Mouse (Mus musculus): Measurements from ENCODE around the gene Paqr5. TPM values are rescaled to one million over a fixed set of nuclear protein-coding genes. Genes with fewer than 3 reads are reported as not detected.

The Paqr5 gene
- polyA plus RNA-seq, 1 experiment = not detected

- Histone ChIP-seq H3K27ac (replicated peaks; ENCODE audit: low read depth, low read length) (no peak overlapping the region), H3K4me1 (ENCODE audit: control insufficient read depth, insufficient read depth, insufficient read length, low read length) (no peaks in the 10 kb centered on the region), H3K4me3 (ENCODE audit: insufficient read depth, low read depth, low read length) (no peak overlapping the region)
These were observed 40.6 kb downstream of the Paqr5 start for GRCm38 (mm10) chr9:61986055-61986454.

GRCm38 (mm10) chr9:61985183-61985863 lies 41.3 kb downstream of the Paqr5 start:
- Histone ChIP-seq H3K4me3 (ENCODE audit: insufficient read depth, low read depth, low read length) (no peak overlapping the region), H3K27ac (replicated peaks; ENCODE audit: low read depth, low read length) (no peak overlapping the region), H3K4me1 (ENCODE audit: control insufficient read depth, insufficient read depth, insufficient read length, low read length) (no peaks in the 10 kb centered on the region)

GRCm38 (mm10) chr9:61982940-61983620 lies 43.6 kb downstream of the Paqr5 start:
- H3K4me1 ChIP-seq (ENCODE audit: control insufficient read depth, insufficient read depth, insufficient read length, low read length) = no peaks in the 10 kb centered on the region
- no peak overlapping the region for H3K4me3 ChIP-seq (ENCODE audit: insufficient read depth, low read depth, low read length)
- 0 out of 2 replicates have a peak overlapping the region, but pooled peaks have one; percentile 2 for H3K27ac ChIP-seq (replicated peaks; ENCODE audit: low read depth, low read length)

GRCm38 (mm10) chr9:61981876-61982275 lies 44.8 kb downstream of the Paqr5 start:
- no peaks in the 10 kb centered on the region for H3K4me1 ChIP-seq (ENCODE audit: control insufficient read depth, insufficient read depth, insufficient read length, low read length)
- no peak overlapping the region for H3K4me3 ChIP-seq (ENCODE audit: insufficient read depth, low read depth, low read length)
- peak overlapping the region; percentile 66 for H3K27ac ChIP-seq (replicated peaks; ENCODE audit: low read depth, low read length)

DNA sequence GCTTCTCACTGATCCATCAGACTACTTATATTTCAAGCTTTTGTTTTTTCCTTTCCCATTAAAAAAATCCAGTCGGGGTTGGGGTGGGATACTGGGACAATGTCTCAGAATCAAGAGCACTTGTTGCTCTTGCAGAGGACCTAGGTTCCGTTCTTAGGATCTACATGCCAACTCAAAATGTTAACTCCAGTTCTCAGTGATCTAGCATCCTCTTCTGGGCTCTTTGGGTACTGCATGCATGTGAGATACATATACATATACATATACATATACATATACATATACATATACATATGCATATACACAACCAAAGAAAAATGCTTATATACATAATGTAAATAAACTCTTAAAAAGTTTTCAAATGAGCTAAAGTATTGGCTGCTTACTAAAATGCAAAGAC lies 46.7 kb downstream of the Paqr5 start:
- H3K4me3 ChIP-seq (ENCODE audit: insufficient read depth, low read depth, low read length) = no peak overlapping the region
- H3K27ac ChIP-seq (replicated peaks; ENCODE audit: low read depth, low read length) = no peak overlapping the region
- no peaks in the 10 kb centered on the region for H3K4me1 ChIP-seq (ENCODE audit: control insufficient read depth, insufficient read depth, insufficient read length, low read length)

DNA sequence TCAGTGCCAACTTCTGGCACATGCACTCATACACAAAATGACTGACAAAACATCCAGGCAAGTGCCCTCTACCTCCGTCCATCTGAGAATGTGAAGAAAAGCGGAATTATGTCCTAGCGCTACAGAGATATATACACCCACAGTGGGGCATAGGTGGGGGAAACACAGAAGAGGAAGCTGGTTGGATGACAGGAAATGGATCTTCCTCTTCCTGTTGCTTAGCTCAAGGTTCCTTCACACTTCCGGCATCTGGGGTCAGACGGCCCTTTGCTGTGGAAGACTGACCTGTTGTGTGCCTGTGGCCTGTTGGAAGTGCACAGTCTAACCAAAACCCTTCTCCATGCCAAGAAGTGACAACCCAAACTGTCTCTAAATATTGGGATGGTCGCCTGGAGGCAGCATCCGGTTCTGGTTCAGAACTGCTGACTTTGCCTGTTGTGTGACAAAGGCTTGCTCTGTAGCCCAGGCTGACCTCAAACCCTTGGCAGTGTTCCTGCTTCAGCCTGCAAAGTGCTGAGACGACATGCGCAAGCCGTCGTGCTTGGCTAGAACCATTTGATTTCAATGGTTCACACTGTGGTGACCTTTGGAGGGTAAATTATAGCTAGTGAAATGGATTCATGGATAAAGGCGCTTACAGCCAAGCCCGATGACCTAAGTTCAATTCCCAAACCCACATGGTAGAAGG lies 49.3 kb downstream of the Paqr5 start:
- no peak overlapping the region for H3K4me3 ChIP-seq (ENCODE audit: insufficient read depth, low read depth, low read length)
- H3K4me1 ChIP-seq (ENCODE audit: control insufficient read depth, insufficient read depth, insufficient read length, low read length) = no peaks in the 10 kb centered on the region
- H3K27ac ChIP-seq (replicated peaks; ENCODE audit: low read depth, low read length) = peak overlapping the region; percentile 48

DNA sequence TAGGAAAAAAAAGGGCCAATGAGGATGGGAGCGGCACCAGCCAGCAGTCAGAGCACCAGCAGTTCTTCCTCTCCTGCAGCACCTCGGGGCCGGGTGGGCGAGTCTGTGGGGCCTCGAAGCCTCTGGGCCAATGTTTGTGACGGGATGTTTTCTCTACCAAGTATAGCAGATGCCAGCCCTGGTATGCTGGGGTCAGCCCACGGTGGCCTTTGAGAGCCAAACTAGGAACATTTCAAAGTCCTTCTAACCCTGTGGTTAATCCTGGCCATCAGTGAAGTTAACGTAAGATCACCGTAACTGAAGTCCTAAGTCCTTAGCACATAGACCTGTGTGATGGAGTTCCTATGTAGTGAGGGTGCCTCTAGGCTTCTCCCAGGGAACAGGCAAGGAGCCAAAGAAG lies 54.6 kb downstream of the Paqr5 start:
- H3K27ac ChIP-seq (replicated peaks; ENCODE audit: low read depth, low read length) = no peak overlapping the region
- H3K4me3 ChIP-seq (ENCODE audit: insufficient read depth, low read depth, low read length) = no peak overlapping the region
- no peaks in the 10 kb centered on the region for H3K4me1 ChIP-seq (ENCODE audit: control insufficient read depth, insufficient read depth, insufficient read length, low read length)

GRCm38 (mm10) chr9:61971045-61971444 lies 55.6 kb downstream of the Paqr5 start:
- no peaks in the 10 kb centered on the region for H3K4me1 ChIP-seq (ENCODE audit: control insufficient read depth, insufficient read depth, insufficient read length, low read length)
- H3K4me3 ChIP-seq (ENCODE audit: insufficient read depth, low read depth, low read length) = no peak overlapping the region
- H3K27ac ChIP-seq (replicated peaks; ENCODE audit: low read depth, low read length) = no peak overlapping the region

DNA sequence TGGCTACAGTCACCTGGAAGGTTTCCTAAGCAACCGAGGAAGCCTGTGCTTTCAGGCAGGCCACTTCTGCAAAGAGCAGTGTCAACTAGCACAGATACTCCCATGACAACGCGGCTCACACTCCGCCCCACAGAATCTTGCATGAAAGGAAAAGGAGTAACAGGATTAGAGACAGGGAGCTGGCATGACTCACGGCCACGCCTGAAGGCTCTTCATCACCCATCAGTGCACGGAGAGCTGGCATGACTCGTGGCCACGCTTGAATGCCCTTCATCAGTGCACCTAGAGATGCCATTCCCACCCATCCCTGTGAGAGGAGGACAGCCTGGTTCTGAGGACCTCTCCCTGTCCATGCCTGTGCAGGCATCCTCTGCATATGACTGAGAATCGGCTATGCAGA lies 59.3 kb downstream of the Paqr5 start:
- Histone ChIP-seq H3K4me1 (ENCODE audit: control insufficient read depth, insufficient read depth, insufficient read length, low read length) (no peaks in the 10 kb centered on the region), H3K4me3 (ENCODE audit: insufficient read depth, low read depth, low read length) (no peak overlapping the region), H3K27ac (replicated peaks; ENCODE audit: low read depth, low read length) (no peak overlapping the region)

DNA sequence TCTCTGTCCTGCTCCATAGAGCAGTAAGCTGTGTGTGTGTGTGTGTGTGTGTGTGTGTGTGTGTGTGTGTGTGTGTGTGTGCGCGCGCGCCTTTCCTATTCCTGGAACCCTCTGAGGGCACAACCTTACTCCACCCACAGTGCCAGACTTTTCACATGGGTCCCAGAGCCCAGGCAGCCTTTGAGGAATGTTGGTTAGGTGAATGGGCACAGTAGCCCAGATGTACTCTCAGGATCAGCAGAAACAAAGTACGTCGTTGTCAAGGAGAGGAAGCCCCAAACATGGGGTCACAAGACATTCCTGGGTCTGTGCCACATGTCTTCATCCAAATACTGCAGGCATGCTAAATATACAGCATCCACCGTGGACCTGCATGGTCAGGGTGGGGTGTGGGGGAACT lies 60.7 kb downstream of the Paqr5 start:
- Histone ChIP-seq H3K4me1 (ENCODE audit: control insufficient read depth, insufficient read depth, insufficient read length, low read length) (peaks cover 7% of the 10 kb centered on the region), H3K4me3 (ENCODE audit: insufficient read depth, low read depth, low read length) (no peak overlapping the region), H3K27ac (replicated peaks; ENCODE audit: low read depth, low read length) (no peak overlapping the region)

DNA sequence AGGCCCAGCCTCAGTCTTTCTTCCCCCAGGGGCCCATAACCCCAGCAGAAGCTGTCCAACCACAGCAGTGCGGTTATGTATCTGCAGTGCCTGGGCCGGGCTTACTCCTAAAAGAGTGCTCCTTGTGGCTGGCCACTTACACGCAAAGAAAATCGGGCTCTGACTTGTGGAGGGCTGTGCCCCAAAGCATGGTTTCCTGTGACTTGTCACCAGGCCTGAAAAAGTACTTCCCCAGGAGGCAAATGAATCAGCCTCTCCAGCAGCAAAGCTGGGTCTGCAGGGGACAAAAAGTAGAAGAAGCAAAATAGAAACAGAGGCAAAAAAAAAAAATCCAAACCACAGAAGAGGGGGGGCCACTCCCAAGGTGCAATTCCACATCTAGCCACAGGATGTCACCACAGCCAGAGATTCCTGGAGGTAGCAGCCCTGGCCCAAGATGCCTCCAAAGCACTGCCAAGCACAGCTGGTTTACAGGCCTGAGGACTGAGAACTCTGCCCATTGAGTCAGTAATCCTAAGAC lies 61.2 kb downstream of the Paqr5 start:
- Histone ChIP-seq H3K4me3 (ENCODE audit: insufficient read depth, low read depth, low read length) (no peak overlapping the region), H3K4me1 (ENCODE audit: control insufficient read depth, insufficient read depth, insufficient read length, low read length) (peaks cover 12% of the 10 kb centered on the region), H3K27ac (replicated peaks; ENCODE audit: low read depth, low read length) (peak overlapping the region; percentile 29)

- no peak overlapping the region for H3K4me3 ChIP-seq (ENCODE audit: insufficient read depth, low read depth, low read length)
- peaks cover 20% of the 10 kb centered on the region for H3K4me1 ChIP-seq (ENCODE audit: control insufficient read depth, insufficient read depth, insufficient read length, low read length)
- H3K27ac ChIP-seq (replicated peaks; ENCODE audit: low read depth, low read length) = no peak overlapping the region
These were observed 63.3 kb downstream of the Paqr5 start for GRCm38 (mm10) chr9:61963356-61963755.

DNA sequence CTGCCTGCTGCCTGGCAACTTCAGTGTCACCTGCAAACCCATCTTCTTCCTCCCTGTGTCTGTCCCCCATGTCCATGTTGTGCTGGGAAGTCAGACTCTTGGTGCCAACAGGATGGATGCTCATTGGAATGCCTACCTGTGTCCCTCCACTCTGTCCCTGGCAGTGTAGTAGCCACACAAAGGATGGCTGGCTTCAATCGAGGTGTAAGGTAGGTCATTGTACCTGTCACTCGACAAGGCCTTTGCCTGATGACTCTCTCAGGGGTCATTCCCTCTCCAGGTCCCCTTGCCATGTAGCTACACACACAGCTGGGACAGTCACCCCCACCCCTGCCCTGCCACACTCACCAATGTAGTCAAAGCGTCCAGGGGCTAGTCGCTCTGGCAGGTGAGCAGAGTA lies 65.5 kb downstream of the Paqr5 start:
- Histone ChIP-seq H3K4me3 (ENCODE audit: insufficient read depth, low read depth, low read length) (no peak overlapping the region), H3K27ac (replicated peaks; ENCODE audit: low read depth, low read length) (no peak overlapping the region), H3K4me1 (ENCODE audit: control insufficient read depth, insufficient read depth, insufficient read length, low read length) (peaks cover 20% of the 10 kb centered on the region)

GRCm38 (mm10) chr9:61960753-61961152 lies 65.9 kb downstream of the Paqr5 start:
- Histone ChIP-seq H3K4me3 (ENCODE audit: insufficient read depth, low read depth, low read length) (no peak overlapping the region), H3K27ac (replicated peaks; ENCODE audit: low read depth, low read length) (peak overlapping the region; percentile 54), H3K4me1 (ENCODE audit: control insufficient read depth, insufficient read depth, insufficient read length, low read length) (peaks cover 20% of the 10 kb centered on the region)

DNA sequence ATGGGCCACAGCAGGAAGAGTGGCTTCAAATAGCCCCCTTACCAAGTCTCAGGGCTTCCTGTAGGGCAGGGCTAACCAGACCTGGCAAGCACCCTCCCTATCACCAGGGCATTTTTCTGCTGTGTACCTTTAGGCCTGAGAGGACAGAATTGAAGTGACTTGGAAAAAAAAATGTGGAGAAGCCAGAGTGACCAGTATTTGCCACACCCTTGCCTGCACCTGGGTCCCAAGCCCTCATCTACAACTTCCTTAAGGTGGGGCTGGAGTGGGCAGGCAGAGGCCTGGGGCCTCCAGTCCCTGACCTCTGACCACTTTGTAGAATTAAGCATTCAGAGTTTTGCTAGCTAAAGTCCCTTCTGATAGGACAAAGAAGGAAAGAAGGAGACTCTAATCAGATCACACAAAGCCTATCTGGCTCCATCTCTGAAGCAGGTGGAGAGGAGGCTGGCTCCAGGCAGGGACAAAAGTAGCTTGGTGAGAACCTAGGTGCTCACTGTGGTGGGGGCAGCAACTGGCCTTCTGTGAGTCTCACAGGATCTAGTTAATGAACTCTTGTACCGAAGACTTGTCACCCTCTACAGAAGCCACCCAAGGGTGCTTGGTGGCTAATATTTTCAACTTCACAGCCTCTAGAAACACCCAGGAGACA lies 66.6 kb downstream of the Paqr5 start:
- Histone ChIP-seq H3K4me1 (ENCODE audit: control insufficient read depth, insufficient read depth, insufficient read length, low read length) (peaks cover 20% of the 10 kb centered on the region), H3K27ac (replicated peaks; ENCODE audit: low read depth, low read length) (peak overlapping the region; percentile 54), H3K4me3 (ENCODE audit: insufficient read depth, low read depth, low read length) (no peak overlapping the region)

All from brown adipose tissue, adult 24 weeks (tissue).